Mouse (Mus musculus): ENCODE measurements around the gene Swsap1. TPM values are rescaled to one million over a fixed set of nuclear protein-coding genes. Genes with fewer than 3 reads are reported as not detected.

The Swsap1 gene
- polyA plus RNA-seq, 1 experiment from 2014 or later: 11.4 TPM

DNA sequence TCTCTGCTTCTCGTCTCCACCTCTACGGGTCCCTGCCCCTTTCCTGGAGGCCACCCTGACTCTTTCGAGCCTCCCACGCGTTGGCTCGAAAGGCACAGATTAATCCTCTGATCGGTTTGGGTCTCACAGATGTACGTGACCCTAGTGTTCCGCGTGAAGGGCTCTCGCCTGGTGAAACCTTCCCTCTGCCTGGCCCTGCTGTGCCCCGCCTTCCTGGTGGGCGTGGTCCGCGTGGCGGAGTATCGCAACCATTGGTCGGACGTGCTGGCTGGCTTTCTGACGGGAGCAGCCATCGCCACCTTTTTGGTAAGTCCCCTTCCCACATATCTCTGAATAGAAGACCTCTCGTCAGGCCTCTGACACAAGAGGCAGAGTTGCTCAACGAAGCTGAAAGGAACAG lies 11.3 kb upstream of the Swsap1 start:
- no peak for ATAC-seq (ENCODE audit: low FRiP score, low TSS enrichment)
- Histone ChIP-seq H3K4me3 (ENCODE audit: low read length) (no peak overlapping the region), H3K4me2 (replicated peaks; ENCODE audit: low read depth, low read length) (no peak overlapping the region), H3K27ac (ENCODE audit: low read depth, low read length) (no peak overlapping the region), H3K9ac (ENCODE audit: low read depth, low read length) (no peak overlapping the region), H3K9me3 (ENCODE audit: control insufficient read depth, low read length) (no peaks in the 10 kb centered on the region), H3K4me1 (ENCODE audit: control insufficient read depth, insufficient read depth, low read length) (no peaks in the 10 kb centered on the region; the same call in 1 of the 2 replicates), H3K27me3 (ENCODE audit: control insufficient read depth, insufficient read depth, low read length) (peaks cover 5% of the 10 kb centered on the region; the same call in 1 of the 2 replicates), H3K36me3 (ENCODE audit: control insufficient read depth, insufficient read depth, low read length) (no peaks in the 10 kb centered on the region)
- WGBS: 11% methylated on average over 23 of the region's 23 CpGs

DNA sequence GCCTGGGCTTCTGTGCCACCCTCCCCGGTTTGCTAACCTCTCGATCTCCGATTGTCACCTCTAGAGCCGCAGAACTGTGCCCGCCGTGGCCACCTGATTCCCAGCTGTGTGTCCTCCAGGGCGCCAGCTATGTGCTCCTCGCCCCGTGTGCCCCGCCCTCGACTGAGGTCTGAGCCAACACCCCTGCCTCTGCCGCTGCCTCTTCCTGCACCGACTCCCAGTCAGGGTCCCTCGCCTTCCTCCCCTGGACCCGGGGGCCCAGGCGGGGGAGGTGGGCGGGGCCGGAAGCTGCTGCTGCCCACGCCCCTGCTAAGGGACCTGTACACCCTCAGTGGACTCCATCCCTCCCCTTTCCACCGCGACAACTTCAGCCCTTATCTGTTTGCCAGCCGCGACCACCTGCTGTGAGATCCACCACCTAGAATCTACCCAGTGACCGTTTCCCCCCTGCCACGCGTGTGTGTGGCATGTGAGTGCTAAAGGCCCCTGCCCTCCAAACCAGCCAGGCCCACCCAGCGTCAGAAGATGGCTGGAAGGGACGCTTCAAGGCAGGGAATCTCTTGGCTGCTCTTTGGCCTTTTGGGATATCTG lies 7.9 kb upstream of the Swsap1 start:
- H3K4me2 ChIP-seq (replicated peaks; ENCODE audit: low read depth, low read length): peak overlapping the region; percentile 29

DNA sequence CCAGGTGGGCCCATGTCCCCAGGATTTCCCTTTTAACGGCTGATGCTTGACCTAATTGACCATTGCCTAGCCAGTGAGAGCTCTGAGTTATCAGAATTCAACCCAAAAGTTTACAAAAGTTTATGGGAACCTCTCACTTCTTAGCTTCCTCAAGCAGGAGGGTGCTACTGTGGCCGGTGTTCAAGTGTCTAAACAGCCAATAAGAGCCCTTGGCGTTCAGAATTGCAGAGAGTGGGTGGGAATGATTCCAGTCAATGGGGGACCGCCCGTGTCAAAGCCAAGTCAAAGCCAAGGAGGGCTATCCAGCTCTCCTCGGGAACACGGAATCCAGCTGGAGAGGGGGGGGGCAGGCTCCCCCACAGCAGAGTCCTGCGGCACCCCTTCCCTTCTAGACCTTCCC lies 7.4 kb upstream of the Swsap1 start:
- ATAC-seq (ENCODE audit: low FRiP score, low TSS enrichment): no peak
- H3K4me1 ChIP-seq (ENCODE audit: control insufficient read depth, insufficient read depth, low read length): no peaks in the 10 kb centered on the region; the same call in 1 of the 2 replicates
- H3K4me3 ChIP-seq (ENCODE audit: low read length): no peak overlapping the region
- 56% methylated on average over 8 of the region's 8 CpGs for WGBS
- peaks cover 5% of the 10 kb centered on the region; the same call in 1 of the 2 replicates for H3K27me3 ChIP-seq (ENCODE audit: control insufficient read depth, insufficient read depth, low read length)
- no peak overlapping the region for H3K27ac ChIP-seq (ENCODE audit: low read depth, low read length)
- H3K4me2 ChIP-seq (replicated peaks; ENCODE audit: low read depth, low read length): no peak overlapping the region
- no peaks in the 10 kb centered on the region for H3K36me3 ChIP-seq (ENCODE audit: control insufficient read depth, insufficient read depth, low read length)
- no peak overlapping the region for H3K9ac ChIP-seq (ENCODE audit: low read depth, low read length)
- H3K9me3 ChIP-seq (ENCODE audit: control insufficient read depth, low read length): no peaks in the 10 kb centered on the region; the same call in 1 of the 2 replicates

More for the DNA sequence above, 7.9 kb upstream of the Swsap1 start:
- ATAC-seq (ENCODE audit: low FRiP score, low TSS enrichment): 0 out of 2 replicates have a peak, but pooled peaks have one; percentile 51
- peaks cover 5% of the 10 kb centered on the region; the same call in 1 of the 2 replicates for H3K27me3 ChIP-seq (ENCODE audit: control insufficient read depth, insufficient read depth, low read length)
- no peaks in the 10 kb centered on the region for H3K36me3 ChIP-seq (ENCODE audit: control insufficient read depth, insufficient read depth, low read length)
- H3K9ac ChIP-seq (ENCODE audit: low read depth, low read length): no peak overlapping the region
- H3K27ac ChIP-seq (ENCODE audit: low read depth, low read length): no peak overlapping the region
- H3K4me1 ChIP-seq (ENCODE audit: control insufficient read depth, insufficient read depth, low read length): no peaks in the 10 kb centered on the region; the same call in 1 of the 2 replicates
- WGBS: 5% methylated on average over 22 of the region's 28 CpGs
- H3K4me3 ChIP-seq (ENCODE audit: low read length): no peak overlapping the region
- no peaks in the 10 kb centered on the region; the same call in 1 of the 2 replicates for H3K9me3 ChIP-seq (ENCODE audit: control insufficient read depth, low read length)

- Histone ChIP-seq H3K4me2 (replicated peaks; ENCODE audit: low read depth, low read length) (no peak overlapping the region), H3K4me1 (ENCODE audit: control insufficient read depth, insufficient read depth, low read length) (no peaks in the 10 kb centered on the region; the same call in 1 of the 2 replicates), H3K4me3 (ENCODE audit: low read length) (no peak overlapping the region), H3K36me3 (ENCODE audit: control insufficient read depth, insufficient read depth, low read length) (no peaks in the 10 kb centered on the region), H3K27me3 (ENCODE audit: control insufficient read depth, insufficient read depth, low read length) (peaks cover 5% of the 10 kb centered on the region; the same call in 1 of the 2 replicates), H3K9ac (ENCODE audit: low read depth, low read length) (no peak overlapping the region), H3K9me3 (ENCODE audit: control insufficient read depth, low read length) (no peaks in the 10 kb centered on the region; the same call in 1 of the 2 replicates), H3K27ac (ENCODE audit: low read depth, low read length) (no peak overlapping the region)
- no peak for ATAC-seq (ENCODE audit: low FRiP score, low TSS enrichment)
- WGBS: 67% methylated on average over 6 of the region's 6 CpGs
Measured at GRCm38 (mm10) chr9:21948790-21949189, 6.8 kb upstream of the Swsap1 start.

DNA sequence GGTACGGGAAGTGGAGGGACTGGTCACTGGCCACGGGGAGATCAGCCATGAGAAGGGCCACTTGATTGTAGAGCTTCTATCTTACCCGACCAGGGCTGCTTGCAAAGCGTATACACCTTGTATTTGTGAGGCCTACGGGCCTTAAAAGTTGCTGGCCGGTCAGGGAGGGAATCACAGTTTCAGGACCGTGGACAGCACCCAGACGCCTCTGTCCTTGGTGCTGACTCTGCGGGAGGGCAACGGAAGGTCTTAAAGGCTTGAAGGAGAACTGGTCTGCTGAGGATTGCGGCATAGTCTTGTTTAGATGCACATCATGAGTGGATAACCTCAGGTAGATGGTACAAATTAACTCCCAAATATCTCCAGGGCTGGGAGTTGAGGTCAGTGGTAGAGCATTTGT lies 5.2 kb upstream of the Swsap1 start:
- Histone ChIP-seq H3K4me3 (ENCODE audit: low read length) (no peak overlapping the region), H3K9ac (ENCODE audit: low read depth, low read length) (no peak overlapping the region), H3K9me3 (ENCODE audit: control insufficient read depth, low read length) (no peaks in the 10 kb centered on the region; the same call in 1 of the 2 replicates), H3K27ac (ENCODE audit: low read depth, low read length) (no peak overlapping the region), H3K27me3 (ENCODE audit: control insufficient read depth, insufficient read depth, low read length) (peaks cover 5% of the 10 kb centered on the region; the same call in 1 of the 2 replicates), H3K4me2 (replicated peaks; ENCODE audit: low read depth, low read length) (no peak overlapping the region), H3K4me1 (ENCODE audit: control insufficient read depth, insufficient read depth, low read length) (no peaks in the 10 kb centered on the region; the same call in 1 of the 2 replicates), H3K36me3 (ENCODE audit: control insufficient read depth, insufficient read depth, low read length) (no peaks in the 10 kb centered on the region)
- 17% methylated on average over 11 of the region's 11 CpGs for WGBS
- no peak for ATAC-seq (ENCODE audit: low FRiP score, low TSS enrichment)

DNA sequence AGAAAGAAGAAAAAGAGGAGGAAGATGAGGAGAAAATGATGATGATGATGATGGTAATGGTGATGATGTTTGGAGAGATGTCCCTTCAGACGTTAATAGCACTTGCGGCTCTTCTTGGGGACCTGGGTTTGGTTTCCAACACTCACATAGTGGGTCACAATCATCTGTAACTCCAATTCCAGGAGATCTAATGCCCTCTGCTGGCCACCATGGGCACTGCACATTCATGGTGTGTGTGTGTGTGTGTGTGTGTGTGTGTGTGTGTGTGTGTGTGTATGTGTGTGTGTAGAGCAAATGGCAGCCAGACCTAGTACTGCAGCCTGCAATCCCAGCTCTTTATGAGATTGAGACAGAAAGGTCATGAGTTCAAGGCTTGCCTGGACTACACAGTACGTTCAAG lies 3.6 kb upstream of the Swsap1 start:
- WGBS: 79% methylated on average over 3 of the region's 3 CpGs
- Histone ChIP-seq H3K36me3 (ENCODE audit: control insufficient read depth, insufficient read depth, low read length) (no peaks in the 10 kb centered on the region), H3K4me2 (replicated peaks; ENCODE audit: low read depth, low read length) (no peak overlapping the region), H3K27ac (ENCODE audit: low read depth, low read length) (no peak overlapping the region), H3K4me1 (ENCODE audit: control insufficient read depth, insufficient read depth, low read length) (peaks cover 4% of the 10 kb centered on the region; the same call in 1 of the 2 replicates), H3K27me3 (ENCODE audit: control insufficient read depth, insufficient read depth, low read length) (peaks cover 5% of the 10 kb centered on the region; the same call in 1 of the 2 replicates), H3K4me3 (ENCODE audit: low read length) (no peak overlapping the region), H3K9me3 (ENCODE audit: control insufficient read depth, low read length) (no peaks in the 10 kb centered on the region; the same call in 1 of the 2 replicates), H3K9ac (ENCODE audit: low read depth, low read length) (no peak overlapping the region)
- ATAC-seq (ENCODE audit: low FRiP score, low TSS enrichment): no peak

- Histone ChIP-seq H3K4me2 (replicated peaks; ENCODE audit: low read depth, low read length) (no peak overlapping the region), H3K4me1 (ENCODE audit: control insufficient read depth, insufficient read depth, low read length) (peaks cover 4% of the 10 kb centered on the region; the same call in 1 of the 2 replicates), H3K9me3 (ENCODE audit: control insufficient read depth, low read length) (no peaks in the 10 kb centered on the region; the same call in 1 of the 2 replicates), H3K4me3 (ENCODE audit: low read length) (no peak overlapping the region), H3K36me3 (ENCODE audit: control insufficient read depth, insufficient read depth, low read length) (no peaks in the 10 kb centered on the region; the same call in 1 of the 2 replicates), H3K27ac (ENCODE audit: low read depth, low read length) (no peak overlapping the region), H3K27me3 (ENCODE audit: control insufficient read depth, insufficient read depth, low read length) (no peaks in the 10 kb centered on the region), H3K9ac (ENCODE audit: low read depth, low read length) (no peak overlapping the region)
- WGBS: 14% methylated on average over 3 of the region's 3 CpGs
- ATAC-seq (ENCODE audit: low FRiP score, low TSS enrichment): no peak
Measured at GRCm38 (mm10) chr9:21953600-21953999, 2.0 kb upstream of the Swsap1 start.

DNA sequence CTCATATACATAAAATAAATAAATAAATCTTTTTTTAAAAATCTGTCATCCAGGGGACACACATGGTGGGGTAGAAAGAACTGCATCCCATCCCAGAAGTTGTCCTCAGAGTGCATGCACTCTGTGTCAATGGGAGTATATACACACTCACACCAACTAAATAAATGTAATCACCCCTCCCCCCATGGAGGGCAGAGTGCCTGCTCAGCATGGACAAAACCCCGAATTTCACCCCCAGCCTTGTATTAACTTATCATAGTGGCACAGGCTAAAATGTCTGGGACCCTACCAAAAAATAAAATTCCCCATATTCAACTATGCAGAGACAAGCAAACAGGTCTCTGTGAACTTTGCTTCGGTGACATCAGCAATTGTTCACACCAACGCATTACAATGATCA lies 920 bp upstream of the Swsap1 start:
- Histone ChIP-seq H3K9me3 (ENCODE audit: control insufficient read depth, low read length) (no peaks in the 10 kb centered on the region; the same call in 1 of the 2 replicates), H3K36me3 (ENCODE audit: control insufficient read depth, insufficient read depth, low read length) (no peaks in the 10 kb centered on the region; the same call in 1 of the 2 replicates), H3K9ac (ENCODE audit: low read depth, low read length) (no peak overlapping the region), H3K27ac (ENCODE audit: low read depth, low read length) (no peak overlapping the region), H3K4me1 (ENCODE audit: control insufficient read depth, insufficient read depth, low read length) (peaks cover 4% of the 10 kb centered on the region; the same call in 1 of the 2 replicates), H3K4me2 (replicated peaks; ENCODE audit: low read depth, low read length) (no peak overlapping the region; the same call in 1 of the 2 replicates), H3K4me3 (ENCODE audit: low read length) (peak overlapping the region; percentile 67; the same call in 1 of the 2 replicates), H3K27me3 (ENCODE audit: control insufficient read depth, insufficient read depth, low read length) (no peaks in the 10 kb centered on the region)
- no peak for ATAC-seq (ENCODE audit: low FRiP score, low TSS enrichment)
- 84% methylated on average over 3 of the region's 3 CpGs for WGBS

DNA sequence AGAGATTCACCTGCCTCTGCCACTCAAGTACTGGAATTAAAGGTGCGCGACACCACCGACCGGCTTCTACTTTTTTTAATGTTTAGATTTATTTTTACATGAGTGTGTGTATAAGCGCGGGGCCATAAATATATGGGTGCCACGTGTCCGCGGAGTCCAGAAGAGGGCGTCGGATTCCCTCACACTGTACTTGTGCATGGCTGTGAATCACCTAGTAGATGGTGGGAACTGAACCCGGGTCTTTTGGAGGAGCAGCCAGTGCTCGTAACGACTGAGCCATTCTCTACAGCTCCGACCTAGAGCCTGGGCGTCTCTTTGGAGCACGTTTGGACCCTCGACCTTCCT lies 358 bp upstream of the Swsap1 start:
- Histone ChIP-seq H3K27ac (ENCODE audit: low read depth, low read length) (no peak overlapping the region), H3K9ac (ENCODE audit: low read depth, low read length) (peak overlapping the region; percentile 71; the same call in 1 of the 2 replicates), H3K4me1 (ENCODE audit: control insufficient read depth, insufficient read depth, low read length) (peaks cover 4% of the 10 kb centered on the region; the same call in 1 of the 2 replicates), H3K27me3 (ENCODE audit: control insufficient read depth, insufficient read depth, low read length) (no peaks in the 10 kb centered on the region), H3K4me3 (ENCODE audit: low read length) (peak overlapping the region; percentile 67), H3K9me3 (ENCODE audit: control insufficient read depth, low read length) (no peaks in the 10 kb centered on the region; the same call in 1 of the 2 replicates), H3K4me2 (replicated peaks; ENCODE audit: low read depth, low read length) (peak overlapping the region; percentile 62), H3K36me3 (ENCODE audit: control insufficient read depth, insufficient read depth, low read length) (no peaks in the 10 kb centered on the region; the same call in 1 of the 2 replicates)
- 2% methylated on average over 18 of the region's 18 CpGs for WGBS
- ATAC-seq (ENCODE audit: low FRiP score, low TSS enrichment): peak; percentile 55

Measured in kidney, embryonic 14.5 days (tissue).